Mouse (Mus musculus) cortical plate, adult 2 months (tissue): ENCODE measurements around the gene Fbxl22.

Experiments
- CTCF ChIP-seq: fragments of 200-500 bp; IDR thresholded peaks from 2 replicates; pipeline ENCODE4 v1.5.1; 2011; ENCODE audit warnings: mild to moderate bottlenecking, control low read depth, low read length; ENCODE audit not compliant: insufficient read depth; ENCODE audit errors: extremely low read depth
- POLR2A ChIP-seq: fragments of 200-500 bp; IDR thresholded peaks from 2 replicates; pipeline ENCODE4 v1.6.1; 2011; ENCODE audit warnings: mild to moderate bottlenecking, low read length, control low read depth; ENCODE audit not compliant: insufficient read depth; ENCODE audit errors: extremely low read depth

- TF ChIP-seq POLR2A (no peak), CTCF (no peak)
These were observed 10.4 kb downstream of the Fbxl22 start for GRCm38 (mm10) chr9:66503879-66504411.
